Mouse (Mus musculus): ENCODE measurements around the gene Iqgap1. TPM values are rescaled to one million over a fixed set of nuclear protein-coding genes. Genes with fewer than 3 reads are reported as not detected.

The Iqgap1 gene
- total and polyA plus RNA-seq, 3 experiments: 33.5 to 35.8 (median 34.8) TPM

DNA sequence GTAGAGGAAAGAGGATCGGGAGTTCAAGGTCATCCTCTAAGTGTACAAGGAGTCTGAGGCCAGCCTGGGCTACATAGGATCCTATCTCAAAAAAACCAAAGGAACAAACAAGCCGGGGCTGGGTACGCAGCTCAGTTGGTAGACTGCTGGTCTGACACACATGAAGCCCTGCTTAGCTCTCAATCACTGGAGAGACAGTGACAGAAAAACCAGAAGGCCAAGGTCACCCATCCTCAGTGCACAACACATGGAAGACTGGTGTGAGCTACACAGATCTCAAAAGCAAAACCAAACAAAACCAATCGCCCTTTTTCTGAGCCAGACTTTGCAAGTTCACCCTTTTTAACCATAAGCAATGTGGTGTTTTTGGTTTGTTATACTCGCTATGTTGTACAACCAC, 41.9 kb downstream of the Iqgap1 start:
- peaks cover 4% of the 10 kb centered on the region for H3K79me2 ChIP-seq (replicated peaks; ENCODE audit: control insufficient read depth, insufficient read depth, low read length)
- H3K9ac ChIP-seq (ENCODE audit: low read depth, low read length): no peak overlapping the region
- peaks cover 24% of the 10 kb centered on the region for H3K4me1 ChIP-seq (ENCODE audit: control insufficient read depth, insufficient read depth, low read length)
- no peak overlapping the region for H3K27ac ChIP-seq
- no peak for DNase-seq
- no peak for TF ChIP-seq CTCF (IDR thresholded peaks at IDR 0.05)
- no peak for TF ChIP-seq EP300 (IDR thresholded peaks at IDR 0.05; ENCODE audit: insufficient read depth, low read depth, low read length)
- no peak for TF ChIP-seq POLR2A (IDR thresholded peaks at IDR 0.05; ENCODE audit: insufficient read depth, low read depth, low read length)
- peaks cover 10% of the 10 kb centered on the region for H3K36me3 ChIP-seq (ENCODE audit: control insufficient read depth, insufficient read depth, low read length)
- 88% methylated on average over 5 of the region's 5 CpGs for WGBS
- H3K27me3 ChIP-seq (ENCODE audit: control insufficient read depth, insufficient read depth, low read length): no peaks in the 10 kb centered on the region
- H3K4me3 ChIP-seq: no peak overlapping the region
- intact Hi-C loops (cut with DNase I): no loop called here

DNA sequence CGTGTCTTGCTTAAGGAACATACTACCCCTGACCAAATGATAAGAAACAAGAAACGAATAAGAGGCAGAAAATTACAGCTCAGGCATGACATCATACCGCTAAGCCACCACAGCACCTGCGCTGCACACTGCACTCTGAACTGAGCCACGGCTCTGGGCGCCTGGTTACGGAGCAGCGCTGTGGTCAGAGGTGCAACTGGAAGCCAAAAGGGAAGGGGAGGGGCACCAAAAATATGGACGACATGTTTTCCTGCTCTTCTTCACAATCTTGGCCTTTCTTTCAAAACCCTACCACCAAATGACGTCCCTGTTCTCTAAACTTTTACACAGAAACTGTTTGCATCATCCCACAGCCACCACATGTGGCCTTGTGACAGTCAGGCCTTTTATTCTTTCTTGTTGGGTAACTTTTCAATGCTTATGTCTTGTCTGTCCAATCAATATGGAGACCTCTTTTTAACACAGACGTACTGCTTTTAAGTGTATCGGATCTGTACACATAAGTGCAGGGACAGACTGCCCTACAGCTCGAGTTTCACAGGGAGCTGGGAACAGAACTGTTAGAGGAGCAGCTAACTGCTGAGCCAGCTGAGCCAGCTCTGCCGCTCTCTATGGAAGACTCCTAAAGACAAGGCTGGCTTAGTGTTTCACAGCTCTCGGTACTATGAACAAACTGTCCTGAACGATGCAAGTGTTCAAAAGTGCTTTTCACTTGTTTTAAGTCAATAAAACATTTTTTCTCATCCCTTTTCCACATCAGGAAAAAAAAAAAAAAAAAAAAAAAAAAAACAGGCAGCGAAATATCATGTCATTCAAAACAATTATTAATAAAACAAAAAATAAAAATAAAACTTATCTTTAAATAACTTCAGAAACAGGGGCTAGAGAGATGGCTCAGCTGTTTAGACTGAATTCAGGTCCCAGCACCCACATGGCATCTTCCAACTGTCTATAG, 43.3 kb downstream of the Iqgap1 start:
- H3K27ac ChIP-seq: peak overlapping the region; percentile 67
- peak in 1 of 2 experiments; percentile 48 for DNase-seq
- no peak for TF ChIP-seq CTCF (IDR thresholded peaks at IDR 0.05)
- no peak for TF ChIP-seq EP300 (IDR thresholded peaks at IDR 0.05; ENCODE audit: insufficient read depth, low read depth, low read length)
- no peak for TF ChIP-seq POLR2A (IDR thresholded peaks at IDR 0.05; ENCODE audit: insufficient read depth, low read depth, low read length)
- no peaks in the 10 kb centered on the region for H3K27me3 ChIP-seq (ENCODE audit: control insufficient read depth, insufficient read depth, low read length)
- H3K79me2 ChIP-seq (replicated peaks; ENCODE audit: control insufficient read depth, insufficient read depth, low read length): peaks cover 6% of the 10 kb centered on the region
- intact Hi-C loops (cut with DNase I): no loop called here
- peaks cover 7% of the 10 kb centered on the region for H3K36me3 ChIP-seq (ENCODE audit: control insufficient read depth, insufficient read depth, low read length)
- H3K4me1 ChIP-seq (ENCODE audit: control insufficient read depth, insufficient read depth, low read length): peaks cover 22% of the 10 kb centered on the region
- 0 out of 2 replicates have a peak overlapping the region, but pooled peaks have one; percentile 14 for H3K9ac ChIP-seq (ENCODE audit: low read depth, low read length)
- WGBS: 51% methylated on average over 17 of the region's 17 CpGs
- no peak overlapping the region for H3K4me3 ChIP-seq

DNA sequence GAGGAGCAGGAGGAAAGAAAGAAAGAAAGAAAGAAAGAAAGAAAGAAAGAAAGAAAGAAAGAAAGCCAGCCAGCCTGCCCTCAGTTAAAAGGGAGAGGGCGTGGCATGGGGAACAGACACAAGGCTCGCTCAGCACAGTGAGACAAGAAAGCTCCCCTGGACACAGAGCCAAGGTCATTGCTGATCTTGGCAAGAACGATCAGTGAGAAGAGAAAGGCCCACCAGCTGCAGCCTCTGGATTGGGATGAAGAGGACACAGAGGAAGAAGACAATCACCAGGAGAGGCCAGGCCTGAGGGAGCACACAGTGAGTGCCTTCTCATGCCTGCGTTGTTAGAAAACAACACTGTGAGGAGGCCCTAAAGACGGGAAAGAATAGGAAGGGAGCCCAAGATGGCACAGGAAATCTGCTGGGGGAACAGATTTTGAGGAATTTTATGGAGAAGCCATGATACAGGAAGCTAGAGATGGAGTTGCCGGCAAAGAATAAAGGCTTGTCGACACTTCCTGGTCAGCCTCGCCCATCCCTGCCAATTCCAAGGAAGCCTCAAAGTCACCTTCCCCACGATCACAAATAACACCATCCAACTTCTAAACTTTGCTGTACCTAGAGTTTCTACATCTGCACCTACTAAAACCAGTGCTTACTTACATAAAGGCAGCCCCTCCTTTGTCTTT, 44.2 kb downstream of the Iqgap1 start:
- Histone ChIP-seq H3K9ac (ENCODE audit: low read depth, low read length) (no peak overlapping the region), H3K27me3 (ENCODE audit: control insufficient read depth, insufficient read depth, low read length) (no peaks in the 10 kb centered on the region), H3K79me2 (replicated peaks; ENCODE audit: control insufficient read depth, insufficient read depth, low read length) (peaks cover 6% of the 10 kb centered on the region), H3K4me3 (no peak overlapping the region), H3K36me3 (ENCODE audit: control insufficient read depth, insufficient read depth, low read length) (peaks cover 10% of the 10 kb centered on the region), H3K27ac (peak overlapping the region; percentile 67), H3K4me1 (ENCODE audit: control insufficient read depth, insufficient read depth, low read length) (peaks cover 22% of the 10 kb centered on the region)
- intact Hi-C loops (cut with DNase I): loop anchor here (2.0 kb wide), 1 partner anchor 21 kb away; no protein-coding TSS in a partner anchor
- TF ChIP-seq EP300 (IDR thresholded peaks at IDR 0.05; ENCODE audit: insufficient read depth, low read depth, low read length) (no peak), CTCF (IDR thresholded peaks at IDR 0.05) (no peak), POLR2A (IDR thresholded peaks at IDR 0.05; ENCODE audit: insufficient read depth, low read depth, low read length) (no peak)
- WGBS: 19% methylated on average over 9 of the region's 9 CpGs
- peak; percentile 63 to 72 for DNase-seq

DNA sequence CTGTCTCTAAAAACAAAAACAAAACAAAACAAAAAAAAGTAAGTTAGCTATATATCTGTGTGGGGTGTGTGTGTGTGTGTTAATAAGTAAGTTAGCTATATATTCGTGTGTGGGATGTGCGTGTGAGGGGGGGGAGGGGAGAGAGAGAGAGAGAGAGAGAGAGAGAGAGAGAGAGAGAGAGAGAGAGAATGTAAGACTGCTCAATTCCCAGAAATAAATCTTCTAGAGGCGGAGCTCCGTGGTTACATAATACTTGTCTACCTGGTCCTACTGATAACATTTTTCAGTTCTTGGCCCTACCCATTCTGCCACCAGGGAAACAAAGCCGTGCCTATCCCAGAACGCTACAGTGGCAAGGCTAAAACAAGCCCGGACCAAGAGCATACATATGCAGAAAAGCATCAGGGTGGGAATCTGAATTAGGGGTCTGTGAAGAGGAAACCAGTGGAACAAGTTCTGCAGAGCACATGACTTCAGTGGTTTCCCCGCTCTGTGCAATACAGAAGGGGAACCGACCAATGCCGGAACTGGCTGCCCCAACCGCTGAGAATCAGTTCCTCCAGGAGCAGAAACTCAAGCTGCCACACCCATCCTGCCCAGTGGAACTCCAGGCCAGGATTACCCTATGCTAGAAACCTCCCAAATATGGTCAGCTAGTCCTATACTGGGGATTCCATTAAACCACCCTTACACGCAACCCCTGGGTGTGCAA, 46.7 kb downstream of the Iqgap1 start:
- intact Hi-C loops (cut with DNase I): no loop called here
- no peak overlapping the region for H3K9ac ChIP-seq (ENCODE audit: low read depth, low read length)

DNA sequence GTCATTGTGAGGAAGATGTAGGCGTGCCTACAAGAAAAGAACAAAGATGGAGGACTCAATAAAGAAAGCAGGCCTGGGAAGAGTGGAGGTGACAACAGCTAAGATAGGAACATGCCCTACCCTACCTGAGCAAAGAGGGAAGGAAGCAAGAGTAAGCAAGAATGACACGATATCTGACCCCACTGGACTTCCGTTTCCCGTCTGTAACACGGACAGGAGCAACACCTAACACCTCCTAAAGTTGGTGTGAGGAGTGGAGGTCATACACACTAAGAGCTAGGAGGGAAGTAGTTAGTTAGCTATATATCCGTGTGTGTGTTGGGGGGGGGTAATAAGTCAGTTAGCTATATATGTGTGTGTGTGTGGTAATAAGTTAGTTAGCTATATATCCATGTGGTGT, 47.4 kb downstream of the Iqgap1 start:
- Histone ChIP-seq H3K27ac (no peak overlapping the region), H3K9ac (ENCODE audit: low read depth, low read length) (no peak overlapping the region), H3K79me2 (replicated peaks; ENCODE audit: control insufficient read depth, insufficient read depth, low read length) (peaks cover 4% of the 10 kb centered on the region), H3K4me3 (no peak overlapping the region), H3K36me3 (ENCODE audit: control insufficient read depth, insufficient read depth, low read length) (peaks cover 10% of the 10 kb centered on the region), H3K27me3 (ENCODE audit: control insufficient read depth, insufficient read depth, low read length) (no peaks in the 10 kb centered on the region), H3K4me1 (ENCODE audit: control insufficient read depth, insufficient read depth, low read length) (peaks cover 37% of the 10 kb centered on the region)
- no peak for TF ChIP-seq POLR2A (IDR thresholded peaks at IDR 0.05; ENCODE audit: insufficient read depth, low read depth, low read length)
- no peak for TF ChIP-seq CTCF (IDR thresholded peaks at IDR 0.05)
- TF ChIP-seq EP300 (IDR thresholded peaks at IDR 0.05; ENCODE audit: insufficient read depth, low read depth, low read length): no peak
- intact Hi-C loops (cut with DNase I): no loop called here
- WGBS: 86% methylated on average over 6 of the region's 6 CpGs
- no peak for DNase-seq

More for the DNA sequence above, 46.7 kb downstream of the Iqgap1 start:
- H3K27me3 ChIP-seq (ENCODE audit: control insufficient read depth, insufficient read depth, low read length): no peaks in the 10 kb centered on the region
- H3K36me3 ChIP-seq (ENCODE audit: control insufficient read depth, insufficient read depth, low read length): peaks cover 10% of the 10 kb centered on the region
- peak; percentile 66 to 84 for DNase-seq
- peaks cover 33% of the 10 kb centered on the region for H3K4me1 ChIP-seq (ENCODE audit: control insufficient read depth, insufficient read depth, low read length)
- H3K79me2 ChIP-seq (replicated peaks; ENCODE audit: control insufficient read depth, insufficient read depth, low read length): peaks cover 6% of the 10 kb centered on the region
- TF ChIP-seq CTCF (IDR thresholded peaks at IDR 0.05) (no peak), EP300 (IDR thresholded peaks at IDR 0.05; ENCODE audit: insufficient read depth, low read depth, low read length) (peak; percentile 73; the same call in 1 of the 2 replicates)
- 49% methylated on average over 12 of the region's 12 CpGs for WGBS
- H3K4me3 ChIP-seq: no peak overlapping the region
- H3K27ac ChIP-seq: peak overlapping the region; percentile 49
